Mouse (Mus musculus): ENCODE results near the gene Thap4.

DNA sequence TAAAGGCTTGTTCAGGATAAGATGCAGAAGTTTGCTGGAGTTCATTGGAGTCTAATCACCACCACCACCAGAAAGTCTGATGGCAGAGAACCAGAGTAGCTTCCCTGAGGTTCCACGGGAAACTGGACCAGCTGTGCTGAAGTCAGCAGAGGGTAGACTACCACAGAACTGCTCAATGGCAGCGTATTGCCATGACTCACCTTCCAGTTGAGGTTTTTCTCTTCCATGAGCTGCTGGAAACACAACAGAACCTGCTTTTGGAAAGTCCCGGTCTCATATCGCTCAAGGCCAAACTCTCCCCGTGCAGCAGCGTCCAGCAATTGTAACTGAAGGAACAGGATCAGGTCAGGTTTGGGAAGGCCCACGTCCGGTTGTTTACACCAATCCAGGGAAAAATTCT is 39.9 kb upstream of the Thap4 start:
- no peak for TF ChIP-seq CTCF (IDR thresholded peaks at IDR 0.05; ENCODE audit: low read depth)
- TF ChIP-seq EP300 (IDR thresholded peaks at IDR 0.05; ENCODE audit: low read depth): no peak
